Mouse (Mus musculus) embryonic fibroblast, embryonic 13.5 days (primary cell): ENCODE measurements around the gene Vmn2r25.

ENCODE experiments used
- CTCF ChIP-seq: IDR thresholded peaks from 2 replicates; pipeline ENCODE4 v1.5.1; 2011; ENCODE audit warnings: mild to moderate bottlenecking, control low read depth, low read length, moderate library complexity, borderline replicate concordance; ENCODE audit not compliant: insufficient read depth
- POLR2A ChIP-seq: IDR thresholded peaks from 2 replicates; pipeline ENCODE4 v1.6.1; 2011; ENCODE audit warnings: low read depth, mild to moderate bottlenecking, control low read depth, low read length, moderate library complexity

DNA sequence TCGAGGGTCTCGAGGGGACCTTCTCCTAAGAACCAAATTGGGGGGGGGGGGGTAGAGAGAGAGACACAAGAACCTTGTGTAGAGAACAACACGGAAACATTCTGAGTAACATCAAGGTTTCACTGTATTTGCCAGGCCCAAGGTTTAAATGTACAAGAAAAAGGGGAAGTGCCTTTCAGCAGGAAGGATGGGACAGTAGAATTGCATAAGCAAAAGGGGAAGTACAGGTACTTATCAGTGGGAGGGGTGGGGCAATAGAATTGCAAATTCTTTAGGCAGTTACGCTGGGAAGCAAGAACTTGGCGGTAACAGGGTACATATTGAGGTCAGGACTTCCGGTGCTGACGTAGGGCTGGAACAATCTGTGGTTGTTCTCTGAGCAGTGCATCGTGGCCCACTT lies 33.3 kb downstream of the Vmn2r25 start:
- TF ChIP-seq CTCF (no peak), POLR2A (no peak)
